Mouse (Mus musculus): ENCODE measurements around the gene Tsc2.
A peak's percentile ranks its signal among the peaks of the same experiment; 100 is the strongest.

The Tsc2 gene

DNA sequence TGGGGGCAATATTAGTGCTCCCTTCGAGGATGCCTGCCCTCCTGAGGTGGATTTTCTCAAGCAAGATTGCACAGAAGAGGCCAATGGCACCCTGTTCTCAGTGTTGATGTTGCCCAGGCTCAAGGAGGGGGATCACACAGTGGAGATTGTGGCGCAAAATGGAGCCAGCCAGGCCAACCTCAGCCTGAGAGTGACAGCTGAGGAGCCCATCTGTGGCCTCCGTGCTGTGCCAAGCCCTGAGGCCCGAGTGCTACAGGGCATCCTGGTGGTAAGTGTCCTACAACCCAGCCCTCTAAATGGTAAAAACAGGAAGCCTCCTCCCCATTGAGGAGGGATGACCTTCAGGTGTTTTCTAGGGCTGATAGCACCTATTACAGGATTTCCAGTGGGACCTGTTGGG, 62.6 kb downstream of the Tsc2 start:
- DNase-seq (ENCODE audit: low spot score) = no peak

DNA sequence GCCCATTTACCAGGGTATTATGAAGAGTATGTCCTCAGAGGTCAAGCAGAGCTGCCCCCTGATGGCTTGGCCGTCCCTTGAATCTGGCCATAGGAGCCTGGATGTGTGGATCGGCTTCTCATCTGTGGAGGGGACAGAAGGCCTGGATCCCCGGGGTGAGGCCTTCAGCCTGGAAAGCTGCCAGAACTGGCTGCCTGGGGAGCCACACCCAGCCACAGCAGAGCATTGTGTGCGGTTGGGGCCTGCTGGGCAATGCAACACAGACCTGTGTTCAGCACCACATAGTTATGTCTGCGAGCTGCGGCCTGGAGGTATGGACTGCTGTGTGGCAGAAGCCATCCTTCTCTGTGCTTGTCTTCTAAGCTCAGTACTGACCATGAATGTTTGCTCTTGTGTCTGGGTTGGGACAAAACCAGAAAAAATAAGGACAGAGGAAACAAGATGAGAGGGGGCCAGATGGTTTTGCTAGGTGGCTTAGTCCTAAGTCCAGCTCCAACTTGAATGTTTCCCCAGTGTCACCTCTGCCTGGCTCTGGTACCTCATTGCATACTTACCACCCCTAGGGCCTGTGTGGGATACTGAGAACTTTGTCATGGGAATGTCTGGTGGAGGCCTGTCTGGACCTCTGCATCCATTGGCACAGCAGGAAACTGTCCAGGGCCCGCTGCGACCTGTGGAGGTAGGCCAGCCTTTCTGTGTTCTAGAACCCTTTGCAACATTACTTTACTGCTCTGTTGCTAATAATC, 65.2 kb downstream of the Tsc2 start:
- DNase-seq (ENCODE audit: low spot score) = peak; percentile 78

DNA sequence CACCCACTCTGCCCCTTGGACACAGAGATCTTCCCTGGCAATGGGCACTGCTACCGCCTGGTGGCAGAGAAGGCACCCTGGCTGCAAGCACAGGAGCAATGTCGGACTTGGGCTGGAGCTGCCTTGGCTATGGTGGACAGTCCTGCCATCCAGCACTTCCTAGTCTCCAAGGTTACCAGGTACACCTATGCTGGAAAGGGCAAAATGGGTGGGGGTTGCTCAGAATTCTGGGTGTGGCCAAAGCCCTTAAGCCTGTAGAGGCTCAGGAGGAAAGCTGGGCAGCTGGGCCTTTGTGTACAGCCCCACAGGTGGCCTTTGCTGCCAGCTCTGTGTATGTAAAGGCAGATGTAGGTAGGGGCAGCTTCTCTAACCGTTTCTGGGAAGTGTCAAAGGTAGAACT, 66.6 kb downstream of the Tsc2 start:
- no peak for DNase-seq (ENCODE audit: low spot score)

DNA sequence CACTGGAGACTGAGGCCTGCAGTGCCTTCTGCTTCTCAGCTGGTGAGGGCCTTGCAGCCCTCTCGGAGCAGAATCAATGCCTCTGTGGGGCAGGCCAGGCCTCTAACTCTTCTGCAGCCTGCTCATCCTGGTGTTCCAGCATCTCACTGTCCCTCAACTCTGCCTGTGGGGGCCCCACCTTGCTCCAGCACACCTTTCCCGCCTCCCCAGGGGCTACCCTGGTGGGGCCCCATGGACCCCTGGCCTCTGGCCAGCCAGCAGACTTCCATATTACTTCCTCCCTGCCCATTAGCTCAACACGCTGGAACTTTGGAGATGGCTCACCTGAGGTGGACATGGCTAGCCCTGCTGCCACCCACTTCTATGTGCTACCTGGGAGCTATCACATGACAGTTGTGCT, 67.3 kb downstream of the Tsc2 start:
- DNase-seq (ENCODE audit: low spot score) = no peak

DNA sequence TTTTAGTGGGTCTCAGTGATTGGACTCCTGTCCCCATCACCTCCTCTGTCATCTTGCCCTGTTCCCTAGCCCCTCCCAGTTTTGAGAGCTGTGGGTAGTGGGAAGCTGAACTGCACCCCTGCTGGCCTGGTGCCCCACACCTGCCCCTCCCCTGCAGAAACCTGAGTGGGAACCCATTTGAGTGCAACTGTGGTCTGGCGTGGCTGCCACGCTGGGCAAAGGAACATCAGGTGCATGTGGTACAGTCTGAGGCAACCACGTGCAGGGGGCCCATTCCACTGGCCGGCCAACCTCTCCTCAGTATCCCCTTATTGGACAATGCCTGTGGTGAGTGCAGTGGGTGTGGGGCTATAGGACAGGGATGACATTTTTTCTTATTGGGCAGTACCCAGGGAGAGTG, 68.0 kb downstream of the Tsc2 start:
- DNase-seq (ENCODE audit: low spot score) = no peak

DNA sequence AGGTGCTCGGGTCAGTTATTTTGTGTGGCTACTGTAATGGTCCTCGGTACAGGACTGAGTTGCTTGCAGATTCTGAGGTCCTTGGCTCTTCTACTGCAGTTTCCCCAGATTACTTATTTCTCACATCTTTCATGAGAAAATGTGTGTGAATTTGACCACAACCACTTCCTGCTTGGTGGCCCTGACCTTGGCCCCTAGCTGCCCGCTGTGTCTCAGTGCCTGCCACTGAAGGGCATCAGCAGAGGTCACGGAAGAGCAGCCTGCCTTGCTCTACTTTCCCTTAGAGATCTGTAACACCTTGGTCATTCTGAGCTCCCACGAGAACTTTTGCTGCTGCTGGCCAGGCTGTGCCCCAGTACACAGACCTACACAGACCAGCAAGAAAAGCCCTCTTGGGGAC, 68.8 kb downstream of the Tsc2 start:
- no peak for DNase-seq (ENCODE audit: low spot score)

DNA sequence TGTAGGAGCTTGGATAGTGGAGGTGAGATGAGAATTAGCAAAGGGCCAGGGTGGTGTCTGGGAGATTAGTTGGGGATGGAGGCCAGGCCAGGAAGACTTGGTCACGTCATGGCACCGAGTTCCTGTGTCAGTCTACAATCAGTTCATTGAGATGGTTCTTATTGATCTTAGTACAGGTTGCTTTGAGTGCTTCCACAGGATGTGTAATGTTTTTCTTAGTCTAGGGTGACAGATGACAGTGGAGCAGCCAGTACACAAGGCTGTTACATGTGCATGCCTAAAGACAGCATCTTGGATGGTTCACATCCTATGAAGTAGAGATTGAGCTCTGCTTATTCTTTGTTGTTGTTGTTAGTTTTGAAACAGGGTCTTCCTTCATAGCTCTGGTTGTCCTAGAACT, 70.8 kb downstream of the Tsc2 start:
- DNase-seq (ENCODE audit: low spot score) = no peak

DNA sequence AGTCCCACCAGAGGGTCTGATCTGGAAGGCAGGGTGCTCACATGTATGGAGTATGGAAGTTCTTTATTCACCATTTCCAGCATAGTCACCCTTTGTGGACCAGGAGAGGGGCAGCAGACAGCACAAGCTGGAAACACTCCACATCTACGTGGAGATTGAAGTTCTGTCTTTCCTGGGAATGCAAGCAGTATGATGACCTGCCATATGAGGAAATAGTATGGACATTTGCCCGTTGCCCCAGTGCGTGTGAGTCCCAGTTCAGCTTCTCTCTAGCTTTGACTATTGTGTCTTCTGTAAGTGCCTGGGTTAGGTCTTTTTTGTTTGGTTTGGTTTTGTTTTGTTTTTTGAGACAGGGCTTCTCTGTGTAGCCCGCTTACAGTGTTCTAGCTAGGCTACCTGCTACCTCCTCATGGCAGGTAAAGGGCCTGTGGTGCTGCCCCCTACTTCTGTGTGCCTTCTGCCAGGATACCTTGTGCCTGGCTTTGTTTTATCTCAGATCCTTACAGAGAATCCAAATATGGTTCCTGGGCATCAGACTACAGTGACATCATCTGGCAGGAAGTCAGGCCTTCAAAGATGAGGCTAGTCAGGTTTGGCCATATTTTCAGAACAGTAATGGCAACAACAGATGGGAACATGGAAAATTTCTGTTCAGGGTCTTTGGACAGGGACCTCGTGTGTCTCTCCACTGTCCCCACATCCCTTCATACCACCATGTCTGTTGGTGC, 72.0 kb downstream of the Tsc2 start:
- DNase-seq (ENCODE audit: low spot score) = no peak

DNA sequence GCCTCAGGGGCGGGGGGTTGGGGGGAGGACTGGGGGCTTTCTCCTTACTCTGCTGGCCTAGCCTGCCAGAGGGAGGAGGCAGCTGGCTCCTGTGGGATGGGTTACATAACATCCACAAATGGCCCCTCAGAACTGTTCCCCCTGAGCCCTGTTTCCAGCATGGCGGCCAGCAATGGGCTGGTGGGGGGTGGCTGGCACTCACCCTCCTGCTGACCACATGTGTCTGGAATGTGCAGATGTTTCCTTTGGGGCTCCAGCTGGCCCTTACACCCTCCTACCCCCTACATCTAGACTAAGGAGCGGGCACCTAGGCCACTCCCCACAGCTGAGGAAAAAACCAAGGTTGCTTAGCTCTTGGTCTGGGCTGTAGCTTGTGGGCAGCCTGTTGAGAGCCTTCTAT, 73.3 kb downstream of the Tsc2 start:
- DNase-seq (ENCODE audit: low spot score) = no peak

DNA sequence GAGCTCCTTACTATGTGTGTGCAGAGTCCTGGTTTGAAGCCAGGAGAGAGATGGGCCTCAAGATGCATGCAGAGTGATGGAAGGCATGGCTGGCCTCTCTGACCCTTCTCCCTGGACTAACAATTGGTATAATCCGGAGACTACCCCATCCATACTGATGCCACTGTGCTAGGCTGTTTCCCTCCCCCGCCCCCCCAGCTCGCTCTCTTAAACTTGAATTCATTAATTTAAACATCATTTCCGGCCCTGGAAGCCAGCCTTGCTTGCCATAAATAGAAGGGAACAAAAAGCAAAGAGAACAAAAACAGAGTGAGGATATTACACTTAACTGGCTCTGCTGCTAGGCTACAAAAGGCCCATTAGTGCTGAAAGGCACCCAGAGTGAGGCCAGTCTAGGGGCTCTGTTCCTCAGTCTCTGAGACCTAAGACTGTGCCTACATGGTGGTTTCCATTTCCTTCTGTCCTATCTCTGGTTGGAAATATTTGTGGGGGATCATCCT, 73.8 kb downstream of the Tsc2 start:
- no peak for DNase-seq (ENCODE audit: low spot score)

DNA sequence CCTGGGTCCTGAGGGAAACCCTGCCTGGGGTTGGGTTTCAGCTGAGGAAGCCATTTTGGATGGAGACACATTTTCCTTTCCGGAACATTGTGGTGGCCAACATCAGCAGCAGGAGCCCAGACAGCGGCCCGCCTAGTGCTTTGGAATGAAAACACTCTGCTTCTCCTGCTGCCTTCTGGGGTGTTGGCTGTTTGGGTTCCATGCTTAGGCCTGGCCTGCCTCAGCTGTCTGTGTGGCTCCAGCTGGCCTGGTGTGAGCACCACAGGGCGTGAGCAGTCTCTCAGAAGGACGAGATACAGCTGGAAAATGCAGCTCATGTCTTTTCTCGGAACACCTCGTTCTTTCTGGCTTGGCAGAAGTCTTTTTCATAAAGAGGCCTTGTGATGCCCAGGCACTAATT, 75.3 kb downstream of the Tsc2 start:
- no peak for DNase-seq (ENCODE audit: low spot score)

DNA sequence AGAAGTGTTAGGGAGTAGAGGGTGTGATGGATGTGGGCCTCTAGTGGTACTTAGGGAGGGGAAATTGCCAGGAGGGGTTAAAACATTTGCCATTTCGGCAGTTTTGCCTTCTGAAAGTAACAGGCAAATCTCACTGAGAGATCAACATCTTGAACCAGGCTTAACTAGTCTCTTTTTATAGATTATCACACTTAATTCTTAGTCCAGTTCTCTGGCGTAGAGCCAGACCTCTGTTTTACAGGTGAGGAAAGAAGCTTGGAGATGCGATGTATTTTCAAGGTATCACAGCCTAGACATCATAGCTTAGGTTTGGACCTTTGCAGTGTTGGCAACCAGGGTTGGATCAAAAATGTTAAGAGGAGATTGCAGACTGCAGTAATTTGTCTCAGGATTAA, 81.4 kb downstream of the Tsc2 start:
- no peak for DNase-seq (ENCODE audit: low spot score)

DNA sequence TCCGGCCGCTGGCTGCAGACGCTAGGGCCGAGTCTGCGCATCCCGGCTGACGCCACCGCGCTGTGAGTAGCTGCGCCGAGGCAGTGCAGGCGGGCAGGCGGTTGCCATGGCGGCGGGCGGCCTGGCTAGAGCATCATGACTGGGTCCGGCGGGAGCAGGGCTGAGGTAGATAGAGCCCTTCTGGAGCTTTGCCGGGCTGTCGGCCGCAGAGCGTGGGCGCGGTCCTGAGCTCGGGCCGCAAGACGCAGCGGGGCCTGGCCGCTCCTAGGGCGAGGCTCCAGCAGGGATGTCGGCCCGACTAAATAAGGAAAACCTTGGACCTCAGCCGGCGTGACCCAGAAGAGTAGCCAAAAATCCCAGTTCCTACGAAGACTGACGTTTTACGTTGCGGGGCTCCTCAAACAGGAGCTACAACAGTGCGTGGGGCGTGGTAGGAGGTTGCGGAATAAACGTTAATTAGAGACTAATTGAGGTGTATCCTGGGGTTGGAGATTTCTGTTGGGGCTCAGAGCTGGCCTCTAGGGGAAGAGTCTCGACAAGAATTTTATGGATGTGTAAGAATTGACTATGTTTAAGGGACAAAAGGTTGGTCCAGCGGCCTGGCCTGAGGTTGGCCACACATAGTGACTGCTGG, 81.9 kb downstream of the Tsc2 start:
- DNase-seq (ENCODE audit: low spot score) = peak; percentile 94

DNA sequence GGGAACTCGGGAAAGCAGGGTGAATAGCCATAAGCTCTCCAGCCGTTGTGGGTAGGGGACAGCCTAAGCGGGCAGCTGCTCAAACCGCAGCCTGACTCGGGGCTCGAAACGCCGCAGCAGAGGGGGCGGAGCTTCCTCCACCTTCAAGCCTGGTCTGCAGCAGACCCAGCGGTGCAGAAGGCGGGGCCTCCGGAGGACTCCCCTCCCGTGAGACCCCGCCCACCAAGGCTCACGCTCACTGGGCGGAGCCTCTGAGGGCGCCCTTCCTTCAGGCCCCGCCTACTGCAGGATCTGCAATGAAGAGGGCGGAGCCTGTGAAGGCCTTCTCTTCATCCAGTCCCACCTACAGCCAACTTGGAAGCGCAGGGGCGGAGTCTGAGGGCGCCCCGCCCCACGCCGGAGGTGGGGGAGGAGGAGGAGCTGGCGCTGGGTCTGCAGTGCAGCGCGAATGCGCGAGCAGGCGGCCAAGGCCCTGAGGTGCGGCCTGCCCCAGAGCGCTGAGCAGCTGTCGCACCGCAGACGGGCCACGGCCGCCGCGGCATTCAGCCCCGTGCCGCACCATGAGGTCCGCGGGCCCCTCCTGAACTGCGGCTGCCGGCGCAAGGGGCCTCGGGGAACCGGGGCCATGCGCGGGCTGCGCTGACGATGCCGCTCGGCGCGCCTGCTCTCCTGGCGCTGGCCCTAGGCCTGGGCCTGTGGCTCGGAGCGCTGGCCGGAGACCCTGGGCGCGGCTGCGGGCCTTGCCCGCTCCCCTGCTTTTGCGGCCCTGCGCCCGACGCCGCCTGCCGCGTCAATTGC, 82.6 kb downstream of the Tsc2 start, which contains the start of gene Pkd1:
Gene Pkd1 (plus strand): TSS at position 217 of the 798 bp plus-strand sequence.
- peak; percentile 100 for DNase-seq (ENCODE audit: low spot score)

DNA sequence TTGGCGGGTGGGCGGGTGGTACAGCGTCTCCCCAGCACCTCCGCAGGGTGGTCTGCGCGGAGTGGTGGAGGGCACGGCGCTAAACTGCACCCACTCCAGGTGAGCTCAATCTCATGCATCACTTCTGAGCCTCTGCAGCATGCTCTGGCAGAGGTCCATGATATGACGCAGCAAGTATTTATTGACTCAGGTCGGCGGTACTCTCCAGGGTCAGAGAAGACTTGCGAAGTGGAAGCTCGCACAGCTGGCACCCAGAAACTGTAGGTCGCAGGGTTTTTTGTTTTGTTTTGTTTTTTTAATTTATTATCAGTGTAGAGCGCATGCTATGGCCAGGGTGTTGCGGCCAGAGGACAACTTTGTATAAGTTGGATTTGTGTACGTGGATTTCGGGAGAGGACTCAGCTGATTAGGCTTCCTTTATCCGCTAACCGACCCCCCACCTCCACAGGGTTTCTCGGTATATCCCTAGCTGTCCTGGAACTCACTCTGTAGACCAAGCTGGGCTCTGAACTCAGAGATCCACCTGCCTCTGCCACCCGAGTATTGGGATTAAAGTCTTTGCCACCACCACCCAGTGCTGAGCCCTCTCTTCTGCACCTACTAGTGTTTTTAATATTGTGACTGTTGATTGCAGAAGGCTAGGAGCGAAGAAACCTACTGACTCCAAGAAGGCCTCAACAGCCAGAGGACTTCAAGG, 83.4 kb downstream of the Tsc2 start:
- peak; percentile 82 for DNase-seq (ENCODE audit: low spot score)

DNA sequence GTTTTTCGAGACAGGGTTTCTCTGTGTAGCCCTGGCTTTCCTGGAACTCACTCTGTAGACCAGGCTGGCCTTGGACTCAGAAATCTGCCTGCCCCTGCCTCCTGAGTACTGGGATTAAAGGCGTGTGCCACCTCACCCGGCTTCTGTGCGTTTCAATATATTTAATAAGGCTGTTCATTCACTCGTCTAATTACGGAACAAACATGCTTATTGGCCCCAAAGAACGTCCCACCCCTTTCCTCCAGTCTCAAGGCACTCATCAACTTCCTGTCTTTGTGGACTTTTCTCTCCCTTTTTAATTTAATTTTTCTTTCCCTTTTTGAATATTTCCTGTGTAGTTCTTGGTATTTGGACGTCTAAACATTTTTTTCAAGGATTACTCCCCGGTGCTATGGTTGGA, 84.0 kb downstream of the Tsc2 start:
- peak; percentile 62 for DNase-seq (ENCODE audit: low spot score)

DNA sequence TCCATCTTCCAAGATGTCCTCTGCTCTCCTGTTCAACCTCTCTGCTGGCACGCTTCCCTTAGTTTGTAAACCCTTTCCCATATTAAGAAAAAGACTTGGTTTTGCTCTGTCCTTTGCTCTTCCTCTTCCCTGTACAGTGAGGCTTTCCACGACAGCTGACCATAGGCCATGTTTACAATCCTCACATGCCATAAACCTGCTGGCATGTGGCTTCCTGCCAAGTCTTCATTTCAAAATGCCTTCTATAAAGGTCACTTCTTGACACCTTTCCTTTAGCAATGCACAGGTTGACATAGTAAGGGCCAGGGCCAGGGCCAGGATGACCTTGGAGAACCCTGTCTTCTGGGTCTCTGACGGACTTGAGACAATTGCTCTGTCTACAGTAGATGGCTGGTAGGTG, 86.2 kb downstream of the Tsc2 start:
- no peak for DNase-seq (ENCODE audit: low spot score)

Measured in MN1 (cell line).